Mouse (Mus musculus) MEL (cell line): ENCODE data around the gene Cdk1.

ENCODE experiments used
- CHD2 ChIP-seq: IDR thresholded peaks from 2 replicates; pipeline ENCODE4 v1.6.1; 2011; ENCODE audit warnings: low read length, improper control_type of control experiment
- CTCF ChIP-seq, 3 experiments: IDR thresholded peaks in 2 of 3; conservative IDR thresholded peaks in 1 of 3; 2 replicates each; pipeline ENCODE4 v1.5.1; 2011 to 2012; ENCODE audit warnings: low read length in 3 of 3, low read depth in 2 of 3, mild to moderate bottlenecking in 2 of 3, improper control_type of control experiment in 1 of 3, inconsistent platforms in 1 of 3, mixed read lengths in 1 of 3, moderate library complexity in 1 of 3; ENCODE audit not compliant: control insufficient read depth in 1 of 3, insufficient read depth in 1 of 3, poor library complexity in 1 of 3, severe bottlenecking in 1 of 3
- E2F4 ChIP-seq: IDR thresholded peaks from 2 replicates; pipeline ENCODE4 v1.6.1; 2011; ENCODE audit warnings: low read depth, low read length, improper control_type of control experiment, borderline replicate concordance
- ETS1 ChIP-seq: IDR thresholded peaks from 2 replicates; pipeline ENCODE4 v1.6.1; 2012; ENCODE audit warnings: low read depth, mild to moderate bottlenecking, inconsistent platforms, low read length, improper control_type of control experiment, moderate library complexity
- GATA1 ChIP-seq: IDR thresholded peaks from 2 replicates; pipeline ENCODE4 v1.6.1; 2011; ENCODE audit warnings: low read depth, low read length, improper control_type of control experiment
- HCFC1 ChIP-seq: IDR thresholded peaks from 2 replicates; pipeline ENCODE4 v1.6.1; 2012; ENCODE audit warnings: low read depth, mild to moderate bottlenecking, inconsistent platforms, low read length, improper control_type of control experiment, moderate library complexity
- POLR2A ChIP-seq, 2 experiments: IDR thresholded peaks; 2 replicates each; pipeline ENCODE4 v1.6.1; 2011 to 2012; ENCODE audit warnings: low read length in 2 of 2, mild to moderate bottlenecking in 2 of 2, control low read depth in 1 of 2, improper control_type of control experiment in 1 of 2, low read depth in 1 of 2, moderate library complexity in 1 of 2; ENCODE audit not compliant: control insufficient read depth in 1 of 2, insufficient read depth in 1 of 2, poor library complexity in 1 of 2
- TAL1 ChIP-seq: IDR thresholded peaks from 2 replicates; pipeline ENCODE4 v1.6.1; 2012; ENCODE audit warnings: mild to moderate bottlenecking, inconsistent platforms, low read length, moderate library complexity, mixed read lengths
- TBP ChIP-seq: IDR thresholded peaks from 2 replicates; pipeline ENCODE4 v1.8.0; 2011; ENCODE audit warnings: low read depth, low read length, improper control_type of control experiment
- USF1 ChIP-seq: IDR thresholded peaks from 2 replicates; pipeline ENCODE4 v1.6.1; 2014; ENCODE audit warnings: low read depth, mild to moderate bottlenecking, inconsistent platforms, low read length, improper control_type of control experiment, moderate library complexity
- USF2 ChIP-seq, 2 experiments: IDR thresholded peaks; 2 replicates each; pipeline ENCODE4 v1.6.1; 2011 to 2012; ENCODE audit warnings: improper control_type of control experiment in 2 of 2, low read length in 2 of 2, borderline replicate concordance in 1 of 2, inconsistent platforms in 1 of 2, low read depth in 1 of 2, mild to moderate bottlenecking in 1 of 2; ENCODE audit not compliant: insufficient read depth in 1 of 2
- ZC3H11A ChIP-seq: IDR thresholded peaks from 2 replicates; pipeline ENCODE4 v1.6.1; 2012; ENCODE audit warnings: low read depth, mild to moderate bottlenecking, inconsistent platforms, low read length, improper control_type of control experiment
- ZKSCAN1 ChIP-seq: IDR thresholded peaks from 2 replicates; pipeline ENCODE4 v1.6.1; 2012; ENCODE audit warnings: low read depth, mild to moderate bottlenecking, inconsistent platforms, low read length, improper control_type of control experiment, moderate library complexity
- ZNF384 ChIP-seq: IDR thresholded peaks from 2 replicates; pipeline ENCODE4 v1.6.1; 2012; ENCODE audit warnings: low read depth, mild to moderate bottlenecking, inconsistent platforms, low read length, improper control_type of control experiment

GRCm38 (mm10) chr10:69336219-69336618, 16.5 kb downstream of the Cdk1 start:
- TF ChIP-seq HCFC1 (no peak), ZKSCAN1 (no peak), USF2 (IDR thresholded peaks at IDR 0.05; ENCODE audit: borderline replicate concordance in 1 of 2, insufficient read depth in 1 of 2, low read depth in 1 of 2, low read length in 2 of 2) (no peak), E2F4 (no peak), ETS1 (no peak), CTCF (IDR thresholded peaks at IDR 0.05 in 2 of 3, conservative IDR thresholded peaks at IDR 0.05 in 1 of 3; ENCODE audit: control insufficient read depth in 1 of 3, insufficient read depth in 1 of 3, low read depth in 2 of 3, low read length in 3 of 3, poor library complexity in 1 of 3, severe bottlenecking in 1 of 3) (no peak), GATA1 (no peak), POLR2A (IDR thresholded peaks at IDR 0.05; ENCODE audit: control insufficient read depth in 1 of 2, insufficient read depth in 1 of 2, low read depth in 1 of 2, low read length in 2 of 2, poor library complexity in 1 of 2) (no peak), TAL1 (no peak), CHD2 (no peak), ZC3H11A (no peak), ZNF384 (no peak), USF1 (no peak), TBP (no peak)
